Mouse (Mus musculus) adrenal gland, postnatal 14 days (tissue): ENCODE measurements around the gene Tmed5. TPM values are rescaled to one million over a fixed set of nuclear protein-coding genes. Genes with fewer than 3 reads are reported as not detected.
"Not testable (repeated sequence)": the region's sequence is repeated elsewhere in the genome, so short reads cannot be mapped to it uniquely, and the experiment has no call there.

Experiments used
- DNase-seq: peaks from one replicate; pipeline ENCODE4 v3.0.0; 2021; ENCODE audit warnings: mixed read lengths
- long read RNA-seq, 2 experiments: library from polyadenylated mRNA; stranded (forward); transcript quantifications; one replicate each; pipeline ENCODE4 v2.0.0; 2021
- total RNA-seq: library from RNA; stranded (reverse); gene quantifications from 2 replicates; pipeline ENCODE4 v1.2.3, GENCODE M21; 2021

Gene Tmed5
- 86.5 and 90.7 TPM in 2 replicates for total RNA-seq
- long read RNA-seq, experiment 1, transcript Tmed5-201 (4 exons, 3,800 nt), result major isoform, 87 of 101 reads
- long read RNA-seq, experiment 1, partial matches to known transcripts, result 1 of 101 reads
- long read RNA-seq, experiment 1, other reads (novel, unspliced or antisense), result 13 of 101 reads
- long read RNA-seq, experiment 2, transcript Tmed5-201 (4 exons, 3,800 nt), result major isoform, 75 of 98 reads
- long read RNA-seq, experiment 2, partial matches to known transcripts, result 1 of 98 reads
- long read RNA-seq, experiment 2, other reads (novel, unspliced or antisense), result 17 of 98 reads

DNA sequence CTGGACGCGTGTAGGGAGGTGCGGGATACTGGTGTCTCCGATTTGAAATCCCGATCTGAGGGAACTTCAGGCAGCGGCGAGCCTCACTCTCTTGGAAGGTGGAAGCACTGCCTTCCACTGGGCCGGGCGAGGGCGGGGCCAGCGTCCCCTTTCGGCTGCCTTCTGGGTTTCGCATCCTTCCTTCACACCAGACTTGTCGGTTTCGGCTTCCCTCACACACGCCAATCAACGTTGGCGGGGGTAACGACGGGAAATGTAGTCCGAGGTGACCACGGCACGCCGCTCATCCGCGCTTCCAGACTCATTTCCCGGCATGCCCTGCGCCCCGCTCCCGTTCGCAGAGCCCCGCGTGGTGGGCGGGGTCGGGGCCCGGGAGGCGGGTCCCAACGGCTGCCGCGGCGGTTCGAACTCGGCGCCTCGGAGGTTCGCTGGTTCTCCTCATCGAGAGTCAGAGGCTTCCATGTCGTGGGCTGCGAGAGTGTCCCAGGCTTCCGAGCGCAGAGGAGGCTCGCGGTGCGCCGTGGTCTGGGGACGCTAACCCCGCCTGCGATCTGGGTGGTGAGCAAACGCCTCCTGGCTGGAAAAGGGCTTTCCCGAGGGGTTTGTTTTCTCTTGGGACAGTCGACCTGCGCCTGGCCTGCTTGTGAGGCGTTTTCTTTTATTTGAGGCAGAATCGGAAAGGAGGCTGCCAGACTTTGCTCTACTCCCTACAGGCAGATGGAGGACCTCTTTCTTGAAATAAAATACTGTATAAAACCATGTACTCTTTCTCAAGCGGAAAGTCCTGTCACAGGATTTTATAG is at the start of gene Tmed5, which contains the start of gene Ccdc18:
Gene Tmed5, minus strand, starts transcription at position 180 of the 803 bp plus-strand sequence.
Gene Ccdc18, plus strand, starts transcription at position 435 of the 803 bp plus-strand sequence.
- DNase-seq, result peak; percentile 98

DNA sequence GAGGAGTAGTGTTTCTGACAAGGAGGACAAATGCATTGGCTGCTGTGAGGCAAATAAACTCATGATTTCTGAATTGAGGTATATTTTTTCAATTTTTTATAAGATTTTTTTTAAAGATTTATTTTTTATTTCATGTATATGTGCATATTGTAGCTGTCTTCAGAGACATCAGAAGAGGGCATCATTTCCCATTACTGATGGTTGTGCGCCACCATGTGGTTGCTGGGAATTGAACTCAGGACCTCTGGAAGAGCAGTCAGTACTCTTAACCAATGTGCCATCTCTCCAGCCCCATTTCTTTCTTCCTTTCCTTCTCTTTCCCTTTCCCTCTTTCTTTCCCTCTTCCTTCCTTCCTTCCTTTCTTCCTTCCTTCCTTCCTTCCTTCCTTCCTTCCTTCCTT is 31.3 kb upstream of the Tmed5 start:
- DNase-seq, result peak; percentile 41

- no peak for DNase-seq
Observed at GRCm38 (mm10) chr5:108160796-108161195, 28.4 kb upstream of the Tmed5 start.

DNA sequence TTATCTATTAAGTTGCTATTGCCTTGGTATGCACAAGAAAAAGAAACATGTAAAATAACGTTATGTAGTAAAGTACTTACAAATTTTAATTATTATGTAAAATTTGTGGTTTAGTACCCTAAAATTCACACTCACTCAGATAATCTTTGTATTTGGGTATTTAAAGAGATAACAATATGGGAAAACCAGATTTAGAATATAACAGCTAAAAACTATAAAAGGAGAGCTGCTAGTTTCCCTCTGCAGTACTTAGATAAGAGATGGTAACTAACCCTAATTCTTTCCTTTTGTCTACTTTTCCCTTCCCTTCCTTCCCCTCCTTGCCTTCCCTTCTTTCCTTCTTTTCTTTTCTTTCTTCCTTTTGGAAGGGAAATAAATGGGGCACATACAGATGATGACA is 20.2 kb upstream of the Tmed5 start:
- DNase-seq, result no peak

DNA sequence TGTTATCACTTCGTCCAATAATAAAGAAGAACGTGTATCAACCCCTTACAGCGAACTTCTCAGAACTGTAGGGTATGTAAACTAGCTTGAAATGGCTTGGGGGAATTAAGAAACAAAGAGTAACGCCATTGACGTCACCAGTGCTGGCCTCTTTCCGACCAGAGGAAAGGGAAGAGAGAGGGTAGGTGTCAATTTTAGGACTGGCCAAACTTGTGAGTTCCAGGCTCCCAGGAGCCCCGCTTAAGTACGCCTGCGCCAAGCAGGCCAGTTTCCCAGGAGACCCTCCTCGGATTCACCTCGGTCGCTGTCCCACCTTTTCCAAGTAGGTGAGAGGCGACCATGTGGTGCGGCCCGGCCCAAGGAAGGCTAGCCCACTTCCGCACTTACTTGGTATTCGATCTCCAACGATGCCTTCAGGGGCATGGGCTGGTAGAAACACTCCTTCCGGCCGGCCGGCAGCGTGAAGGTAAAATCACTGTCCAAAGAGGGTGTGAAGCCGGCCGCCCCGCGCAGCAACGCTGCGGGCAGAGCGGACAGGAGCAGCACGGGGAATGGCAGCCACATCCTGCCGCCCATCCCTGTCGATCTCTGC is 475 bp downstream of the Tmed5 start:
- DNase-seq, result peak; percentile 75

DNA sequence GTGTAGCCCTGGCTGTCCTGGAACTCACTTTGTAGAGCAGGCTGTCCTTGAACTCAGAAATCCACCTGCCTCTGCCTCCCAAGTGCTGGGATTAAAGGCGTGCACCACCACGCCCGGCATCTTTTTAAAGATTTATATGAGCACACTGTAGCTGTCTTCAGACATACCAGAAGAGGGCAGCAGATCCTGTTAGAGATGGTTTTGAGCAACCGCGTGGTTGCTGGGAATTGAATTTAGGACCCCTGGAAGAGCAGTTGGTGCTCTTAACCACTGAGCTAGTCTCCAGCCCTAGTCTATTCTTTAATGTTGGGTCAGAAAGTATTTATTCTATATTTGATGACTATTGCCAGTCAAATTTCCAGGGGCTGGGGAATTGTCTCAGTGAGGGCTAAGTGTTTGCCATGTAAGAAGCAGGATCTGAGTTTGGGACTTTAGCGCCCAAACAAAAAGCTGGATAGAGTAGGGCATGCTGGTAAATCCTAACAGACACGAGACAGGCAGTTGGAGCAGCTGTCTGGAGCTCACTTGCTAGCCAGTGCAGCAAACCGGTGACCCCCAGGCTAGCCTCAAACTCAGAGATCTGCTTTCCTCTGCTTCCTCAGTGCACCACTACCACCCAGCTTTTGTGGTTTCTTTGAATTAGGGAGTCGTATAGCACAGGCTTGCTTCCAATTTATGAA is 12.1 kb downstream of the Tmed5 start:
- DNase-seq, result no peak

- no peak for DNase-seq
Observed at GRCm38 (mm10) chr5:108117693-108118092, 14.7 kb downstream of the Tmed5 start.

- no peak for DNase-seq
Observed at GRCm38 (mm10) chr5:108109346-108109745, 23.1 kb downstream of the Tmed5 start.

- DNase-seq, result no peak
Observed at GRCm38 (mm10) chr5:108104306-108104705, 28.1 kb downstream of the Tmed5 start.

GRCm38 (mm10) chr5:108100196-108100595 is 32.2 kb downstream of the Tmed5 start:
- DNase-seq, result peak; percentile 53

- no peak for DNase-seq
Observed at GRCm38 (mm10) chr5:108097676-108098075, 34.7 kb downstream of the Tmed5 start.

GRCm38 (mm10) chr5:108092731-108093130 is 39.7 kb downstream of the Tmed5 start:
- DNase-seq, result not testable (repeated sequence)

GRCm38 (mm10) chr5:108085440-108085839 is 47.0 kb downstream of the Tmed5 start:
- no peak for DNase-seq

DNA sequence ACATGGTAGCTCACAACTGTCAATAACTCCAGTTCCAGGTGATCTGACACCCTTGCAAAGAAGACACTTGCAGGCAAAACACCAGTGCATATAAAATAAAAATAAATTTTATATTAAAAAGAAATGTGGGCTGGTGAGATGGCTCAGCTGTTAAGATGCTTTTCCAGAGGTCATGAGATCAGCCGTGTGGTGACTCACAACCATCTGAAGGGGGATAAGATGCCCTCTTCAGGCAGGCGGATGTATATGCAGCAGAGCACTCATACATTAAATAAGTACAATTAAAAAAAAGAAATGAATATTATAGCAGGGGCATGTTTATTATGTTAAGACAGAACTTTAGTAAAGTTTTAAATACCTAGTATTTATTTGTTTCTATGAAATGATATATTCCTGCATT is 50.0 kb downstream of the Tmed5 start:
- peak; percentile 51 for DNase-seq

GRCm38 (mm10) chr5:108079603-108080002 is 52.8 kb downstream of the Tmed5 start:
- no peak for DNase-seq

DNA sequence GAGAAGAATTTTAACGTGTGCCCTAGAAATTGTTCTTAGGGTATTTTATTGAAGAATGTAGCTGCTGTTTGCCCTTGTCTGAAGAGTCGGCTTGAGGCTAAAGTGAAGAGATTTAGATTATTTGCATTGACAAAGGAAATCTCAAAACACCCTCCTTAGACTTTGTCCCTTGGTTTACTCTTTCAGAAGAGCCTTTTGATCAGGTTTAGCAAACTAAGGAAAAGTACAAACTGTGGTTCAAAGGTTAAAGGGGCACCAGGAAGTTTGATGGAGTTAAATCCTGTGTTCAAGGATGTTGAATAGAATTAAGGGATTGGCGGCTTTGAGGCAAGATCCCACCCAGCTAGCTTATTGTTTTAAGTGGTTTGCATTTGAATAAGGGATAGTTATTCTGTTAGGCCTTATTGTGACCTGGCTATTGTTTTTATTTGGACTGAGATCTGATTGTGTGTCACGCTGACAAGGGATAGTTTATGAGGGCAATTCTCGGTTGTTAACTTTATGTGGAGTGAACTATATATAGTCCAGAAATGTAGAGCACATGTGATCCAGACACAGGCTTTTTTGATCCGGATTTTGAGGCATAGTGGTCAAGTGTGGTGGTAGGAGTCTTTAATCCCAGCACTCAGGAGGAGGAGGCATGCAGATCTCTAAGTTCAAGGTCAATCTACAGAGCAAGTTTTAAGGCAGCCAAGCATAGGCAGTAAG is 55.4 kb downstream of the Tmed5 start:
- no peak for DNase-seq

GRCm38 (mm10) chr5:108076241-108076640 is 56.2 kb downstream of the Tmed5 start:
- no peak for DNase-seq

DNA sequence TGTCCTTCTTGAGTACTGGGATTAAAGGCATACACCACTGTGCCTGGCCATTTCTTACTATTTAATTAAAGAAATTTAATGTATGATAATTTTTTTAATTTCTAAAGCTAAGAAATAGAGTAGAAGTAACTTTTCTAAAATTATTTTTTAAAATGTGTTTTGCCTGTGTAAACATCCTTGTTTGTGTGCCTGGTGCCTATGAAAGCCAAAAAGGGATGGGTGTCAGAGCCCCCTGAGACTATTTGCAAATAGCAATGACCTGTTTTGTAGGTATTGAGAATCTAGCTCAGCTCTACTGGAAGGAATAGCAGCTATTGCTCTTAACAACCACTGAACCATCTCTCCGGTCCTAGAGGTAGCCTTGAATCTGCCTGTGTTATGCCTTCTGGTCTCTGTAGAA is 60.1 kb downstream of the Tmed5 start:
- DNase-seq, result no peak

DNA sequence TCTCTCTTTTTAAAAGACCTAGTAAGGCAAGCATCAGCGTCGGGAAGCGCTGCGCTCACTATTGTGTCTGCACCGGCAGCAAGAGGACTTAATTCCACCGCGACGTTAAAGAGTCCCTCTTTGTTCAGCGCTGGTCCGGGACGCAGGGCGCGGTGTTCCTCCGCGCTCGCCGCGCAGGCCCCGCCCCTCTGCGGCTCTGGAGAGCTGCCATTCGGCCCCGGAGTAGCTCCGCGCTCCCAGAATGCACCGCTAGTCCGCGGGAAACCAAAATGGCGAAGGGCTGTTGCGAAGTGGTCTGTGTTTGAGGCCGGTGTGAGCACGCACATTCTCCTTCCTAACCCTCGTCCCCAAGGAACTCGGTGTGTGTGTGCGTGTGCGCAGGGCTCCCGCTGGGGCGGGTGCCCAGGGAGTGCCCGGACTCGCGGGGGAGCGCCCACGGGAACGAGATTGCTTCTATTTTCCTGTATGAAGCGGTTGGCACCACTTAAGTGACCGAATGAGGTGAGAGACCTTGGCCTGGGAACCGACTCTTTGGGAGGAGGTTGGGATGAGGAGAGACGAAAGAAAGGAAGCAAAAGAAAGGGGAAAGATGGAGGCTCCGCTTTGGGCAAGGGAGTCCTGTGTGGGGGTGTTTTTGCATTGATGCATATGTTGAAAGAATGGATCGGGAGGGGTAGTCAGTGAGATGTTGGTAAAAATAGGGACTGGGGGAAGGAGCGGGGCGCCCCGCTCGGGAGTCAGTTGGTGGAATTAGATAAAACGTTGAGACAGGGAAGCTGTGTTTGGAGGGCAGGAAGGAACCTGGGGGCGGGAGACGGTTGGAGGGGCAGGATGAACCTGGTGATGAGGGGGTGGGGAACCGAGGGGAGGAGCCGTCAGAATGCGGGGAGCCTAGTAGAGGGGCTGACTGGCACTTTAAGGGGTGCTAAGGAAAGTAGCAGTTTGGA is 66.7 kb downstream of the Tmed5 start, which contains the start of gene Mtf2:
Gene Mtf2, plus strand, starts transcription at position 210 of the 947 bp plus-strand sequence.
- DNase-seq, result peak; percentile 97

- DNase-seq, result no peak
Observed at GRCm38 (mm10) chr5:108060413-108060812, 72.0 kb downstream of the Tmed5 start.
